Mouse (Mus musculus) CD8-positive naive resting alpha-beta T cell, adult 57 days (primary cell): Measurements from ENCODE around the gene Olfr747. TPM values are rescaled to one million over a fixed set of nuclear protein-coding genes. Genes with fewer than 3 reads are reported as not detected.

Source experiments
- total RNA-seq: library from RNA; stranded (reverse); gene quantifications from one replicate; pipeline ENCODE4 v1.2.4, GENCODE M21; 2023

The Olfr747 gene
- not detected for total RNA-seq

DNA sequence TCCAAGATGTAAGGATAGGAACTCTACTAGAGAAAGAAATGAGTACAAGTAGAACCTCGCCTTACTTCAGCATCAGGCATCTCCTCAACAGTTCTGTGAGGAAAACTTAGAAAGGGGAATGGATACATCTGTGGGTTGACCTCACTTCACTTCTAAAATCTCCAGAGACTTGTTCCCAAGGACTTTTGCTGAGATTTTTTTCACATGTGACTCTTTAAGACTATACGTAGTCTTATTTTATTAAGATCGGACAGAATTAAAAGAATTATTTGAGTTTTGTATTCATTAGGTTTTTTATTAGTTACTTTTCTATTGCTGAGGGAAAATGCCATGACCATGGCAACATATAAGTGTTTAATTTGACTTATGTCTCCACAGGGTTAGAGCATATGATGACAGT lies at the start of gene Olfr747:
Gene Olfr747 (minus strand): TSS at position 101 of the 400 bp plus-strand sequence.

GRCm38 (mm10) chr14:50707073-50707472 lies 14.1 kb upstream of the Olfr747 start, which contains the start of gene Olfr748:
Olfr748 (plus strand) TSS chr14:50707373.

DNA sequence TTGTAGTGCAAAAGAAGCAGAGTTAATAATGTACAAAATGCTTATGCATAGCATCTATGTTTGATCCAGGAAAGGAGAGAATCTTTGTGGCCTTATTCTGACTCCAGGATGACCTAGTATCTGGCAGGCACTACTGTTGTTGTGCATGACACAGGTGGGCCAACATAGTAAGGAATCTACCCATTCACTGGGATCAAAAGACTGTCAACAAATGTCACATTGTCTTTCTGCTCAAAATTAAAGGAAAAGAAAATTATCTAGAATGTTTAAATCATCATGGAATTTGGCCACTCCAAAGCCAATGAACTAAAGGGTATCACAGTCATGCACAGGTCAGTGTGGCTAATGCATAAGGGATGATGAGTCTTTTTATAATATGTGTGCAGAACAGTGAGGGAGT lies 46.2 kb downstream of the Olfr747 start, which contains the start of gene Olfr746:
Gene Olfr746 (plus strand): TSS at position 301 of the 400 bp plus-strand sequence.

DNA sequence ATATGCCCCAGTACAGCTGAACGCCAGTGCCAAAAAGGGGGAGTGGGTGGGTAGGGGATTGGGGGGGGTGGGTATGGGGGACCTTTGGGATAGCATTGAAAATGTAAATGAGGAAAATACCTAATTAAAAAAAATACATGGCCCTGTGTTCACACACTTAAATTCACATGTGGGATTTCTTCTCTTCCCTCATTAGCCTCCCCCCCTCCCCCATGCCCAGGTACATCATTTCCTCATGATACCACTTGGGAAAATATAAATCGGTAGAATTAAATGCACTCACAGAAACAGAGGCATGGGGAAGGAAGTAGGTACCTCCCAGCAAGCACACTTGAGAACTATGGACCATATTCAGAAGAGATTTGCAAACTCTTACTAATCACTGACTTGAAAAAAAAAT lies 53.9 kb downstream of the Olfr747 start, which contains the start of gene Olfr745:
Gene Olfr745 (plus strand): TSS at position 301 of the 400 bp plus-strand sequence.

Other genes with a start within 250 kb of the Olfr747 start
- gene Olfr740, start 247.7 kb downstream of the Olfr747 start, total RNA-seq: not detected
- not detected for gene Olfr741, start 220.5 kb downstream of the Olfr747 start, total RNA-seq
- not detected for gene Olfr742, start 189.6 kb downstream of the Olfr747 start, total RNA-seq
- gene Olfr743, start 171.4 kb downstream of the Olfr747 start, total RNA-seq: not detected
- not detected for gene Olfr744, start 78.3 kb downstream of the Olfr747 start, total RNA-seq
- not detected for gene Olfr745, start 53.8 kb downstream of the Olfr747 start, total RNA-seq
- not detected for gene Olfr746, start 46.1 kb downstream of the Olfr747 start, total RNA-seq
- not detected for gene Olfr748, start 14.2 kb upstream of the Olfr747 start, total RNA-seq
- gene Olfr749, start 51.9 kb upstream of the Olfr747 start, total RNA-seq: not detected
- 70.2 TPM for gene Ttc5, start 92.3 kb upstream of the Olfr747 start, total RNA-seq
- 2.4 TPM for gene Ccnb1ip1, start 114.5 kb upstream of the Olfr747 start, total RNA-seq
- gene Parp2, start 114.6 kb upstream of the Olfr747 start, total RNA-seq: 59.4 TPM
- 29.3 TPM for gene Tep1, start 177.4 kb upstream of the Olfr747 start, total RNA-seq
- not detected for gene Klhl33, start 204.3 kb upstream of the Olfr747 start, total RNA-seq
- 35.4 TPM for gene Osgep, start 231.7 kb upstream of the Olfr747 start, total RNA-seq
- 43.6 TPM for gene Apex1, start 231.8 kb upstream of the Olfr747 start, total RNA-seq
- 86.2 TPM for gene Pip4p1, start 237.7 kb upstream of the Olfr747 start, total RNA-seq
- 32.1 TPM for gene Pnp, start 237.9 kb upstream of the Olfr747 start, total RNA-seq